Mouse (Mus musculus) retina, postnatal 1 day (tissue): ENCODE measurements around the gene Slc4a2.
"Not testable (repeated sequence)": the region's sequence is repeated elsewhere in the genome, so short reads cannot be mapped to it uniquely, and the experiment has no call there.

Experiments used
- DNase-seq: peaks from one replicate; pipeline ENCODE4 v3.0.0-alpha.2; 2012

Gene Slc4a2

GRCm38 (mm10) chr5:24394165-24394894 is 29.3 kb upstream of the Slc4a2 start:
- peak; percentile 99 for DNase-seq

- not testable (repeated sequence) for DNase-seq
Observed at GRCm38 (mm10) chr5:24396254-24396653, 27.4 kb upstream of the Slc4a2 start.

GRCm38 (mm10) chr5:24399686-24400085 is 24.0 kb upstream of the Slc4a2 start:
- DNase-seq = no peak

GRCm38 (mm10) chr5:24400362-24400761 is 23.3 kb upstream of the Slc4a2 start:
- DNase-seq = no peak

- DNase-seq = no peak
Observed at GRCm38 (mm10) chr5:24400911-24401605, 22.6 kb upstream of the Slc4a2 start.

GRCm38 (mm10) chr5:24401969-24402368 is 21.7 kb upstream of the Slc4a2 start:
- DNase-seq = no peak

- no peak for DNase-seq
Observed at GRCm38 (mm10) chr5:24404594-24405360, 18.9 kb upstream of the Slc4a2 start.

GRCm38 (mm10) chr5:24405389-24405876 is 18.2 kb upstream of the Slc4a2 start:
- DNase-seq = no peak

GRCm38 (mm10) chr5:24408651-24409050 is 15.0 kb upstream of the Slc4a2 start:
- no peak for DNase-seq

GRCm38 (mm10) chr5:24409466-24409865 is 14.2 kb upstream of the Slc4a2 start:
- DNase-seq = no peak

- DNase-seq = no peak
Observed at GRCm38 (mm10) chr5:24412063-24412462, 11.6 kb upstream of the Slc4a2 start.

- DNase-seq = peak; percentile 32
Observed at GRCm38 (mm10) chr5:24413042-24413693, 10.5 kb upstream of the Slc4a2 start, which contains the start of gene Asic3. Asic3 (plus strand) TSS chr5:24413392.

- no peak for DNase-seq
Observed at GRCm38 (mm10) chr5:24413938-24414337, 9.7 kb upstream of the Slc4a2 start.

- DNase-seq = peak; percentile 83
Observed at GRCm38 (mm10) chr5:24416222-24416736, 7.4 kb upstream of the Slc4a2 start.

- no peak for DNase-seq
Observed at GRCm38 (mm10) chr5:24417587-24417986, 6.0 kb upstream of the Slc4a2 start.

GRCm38 (mm10) chr5:24420381-24420780 is 3.3 kb upstream of the Slc4a2 start:
- DNase-seq = no peak

GRCm38 (mm10) chr5:24424004-24424781 is 556 bp downstream of the Slc4a2 start:
- DNase-seq = peak; percentile 22

- DNase-seq = peak; percentile 94
Observed at GRCm38 (mm10) chr5:24424861-24425411, 1.3 kb downstream of the Slc4a2 start.

GRCm38 (mm10) chr5:24425421-24426036 is 1.9 kb downstream of the Slc4a2 start:
- no peak for DNase-seq

GRCm38 (mm10) chr5:24426037-24426432 is 2.4 kb downstream of the Slc4a2 start:
- DNase-seq = peak; percentile 54
